Comparison of ENCODE assay signal across 13 mouse cellular contexts in the genomic region with DNA sequence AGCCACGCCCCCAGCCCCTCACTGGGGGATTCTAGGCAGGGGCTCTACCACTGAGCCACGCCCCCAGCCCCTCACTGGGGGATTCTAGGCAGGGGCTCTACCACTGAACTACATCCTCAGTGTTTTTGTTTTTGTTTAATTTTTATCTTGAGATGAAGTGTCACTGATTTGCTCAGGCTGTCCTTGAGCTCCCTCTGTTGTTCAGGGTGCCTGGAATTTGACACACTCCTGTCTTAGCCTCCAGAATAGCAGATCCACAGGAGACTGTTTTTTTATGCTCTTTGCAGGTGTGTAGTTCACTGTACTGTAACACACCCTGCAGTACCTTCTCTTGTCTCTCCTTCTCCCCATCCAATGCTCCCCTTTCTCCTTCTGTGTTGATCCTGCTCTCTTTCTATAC.
DNase-seq lines count a peak whose midpoint lies in the region; ATAC-seq and TF ChIP-seq lines count a peak whose summit lies in the region.
"Had no signal": no experiment of that assay in that cellular context is flagged by ENCODE, and none has a peak within 500 bp of the region (broad histone marks: within the 10 kb centered on the region; RNA-seq: fewer than 3 reads in every experiment).

No protein-coding gene starts in this region.

- no peak overlapping the region for H3K4me3 ChIP-seq in kidney, adult 2 months (ENCODE audit: insufficient read depth, low read depth, low read length)
- H3K4me3 ChIP-seq in kidney, embryonic 14.5 days (ENCODE audit: low read length): no peak overlapping the region
- H3K4me3 ChIP-seq in midbrain, postnatal 0 days (ENCODE audit: low read depth, low read length): no peak overlapping the region
- no peak overlapping the region for H3K4me3 ChIP-seq in midbrain, embryonic 15.5 days
- H3K4me3 ChIP-seq: midbrain, embryonic 13.5 days had no signal

- H3K9ac ChIP-seq in kidney, embryonic 14.5 days (ENCODE audit: low read depth, low read length): no peak overlapping the region
- no peak overlapping the region for H3K9ac ChIP-seq in midbrain, postnatal 0 days (replicated peaks; ENCODE audit: low read length, poor library complexity, severe bottlenecking)
- H3K9ac ChIP-seq in midbrain, embryonic 15.5 days: no peak overlapping the region
- H3K9ac ChIP-seq: midbrain, embryonic 13.5 days had no signal

- H3K36me3 ChIP-seq in kidney, adult 2 months (ENCODE audit: control insufficient read depth, insufficient read depth, low read length): no peaks in the 10 kb centered on the region
- no peaks in the 10 kb centered on the region for H3K36me3 ChIP-seq in kidney, embryonic 14.5 days (ENCODE audit: control insufficient read depth, insufficient read depth, low read length)
- H3K36me3 ChIP-seq in midbrain, postnatal 0 days (ENCODE audit: insufficient read depth, low read length): no peaks in the 10 kb centered on the region
- no peaks in the 10 kb centered on the region for H3K36me3 ChIP-seq in midbrain, embryonic 15.5 days (replicated peaks)
- H3K36me3 ChIP-seq: midbrain, embryonic 13.5 days had no signal

- H3K9me3 ChIP-seq in kidney, embryonic 14.5 days (ENCODE audit: control insufficient read depth, low read length): no peaks in the 10 kb centered on the region
- H3K9me3 ChIP-seq in midbrain, postnatal 0 days (ENCODE audit: low read length): no peaks in the 10 kb centered on the region
- H3K9me3 ChIP-seq in midbrain, embryonic 15.5 days: no peaks in the 10 kb centered on the region
- H3K9me3 ChIP-seq: midbrain, embryonic 13.5 days had no signal

- no peak for ATAC-seq in kidney, embryonic 14.5 days (ENCODE audit: low FRiP score, low TSS enrichment)
- ATAC-seq in midbrain, postnatal 0 days (ENCODE audit: low FRiP score): no peak
- ATAC-seq in midbrain, embryonic 15.5 days (replicated peaks): no peak
- ATAC-seq: forebrain, embryonic 16.5 days; inflammation-experienced regulatory T-cells, adult 6 months; lung, postnatal 0 days; midbrain, embryonic 13.5 days had no signal

- WGBS in kidney, adult 2 months: 92% methylated on average over 2 of the region's 2 CpGs
- 93% methylated on average over 2 of the region's 2 CpGs for WGBS in kidney, embryonic 14.5 days
- WGBS in midbrain, postnatal 0 days: 86% methylated on average over 2 of the region's 2 CpGs
- WGBS in midbrain, embryonic 15.5 days: 80% methylated on average over 2 of the region's 2 CpGs

- no peaks in the 10 kb centered on the region for H3K27me3 ChIP-seq in kidney, adult 2 months (replicated peaks; ENCODE audit: control insufficient read depth, insufficient read depth, low read length)
- H3K27me3 ChIP-seq in kidney, embryonic 14.5 days (ENCODE audit: control insufficient read depth, insufficient read depth, low read length): no peaks in the 10 kb centered on the region
- no peaks in the 10 kb centered on the region for H3K27me3 ChIP-seq in midbrain, postnatal 0 days (ENCODE audit: insufficient read depth, low read length)
- H3K27me3 ChIP-seq in midbrain, embryonic 15.5 days (replicated peaks): no peaks in the 10 kb centered on the region
- H3K27me3 ChIP-seq: midbrain, embryonic 13.5 days had no signal

- H3K4me2 ChIP-seq in kidney, embryonic 14.5 days (replicated peaks; ENCODE audit: low read depth, low read length): no peak overlapping the region
- H3K4me2 ChIP-seq in midbrain, postnatal 0 days (ENCODE audit: low read depth, low read length, poor library complexity, severe bottlenecking): no peak overlapping the region
- no peak overlapping the region for H3K4me2 ChIP-seq in midbrain, embryonic 15.5 days
- H3K4me2 ChIP-seq: midbrain, embryonic 13.5 days had no signal

- peak; percentile 42 for TF ChIP-seq CTCF in kidney, adult 2 months (conservative IDR thresholded peaks at IDR 0.05; ENCODE audit: insufficient read depth, insufficient read length, low read depth, low read length)
- 0 out of 2 replicates have a peak, but pooled peaks have one; percentile 3 for TF ChIP-seq CTCF in midbrain, postnatal 0 days (IDR thresholded peaks at IDR 0.05)

- no peaks in the 10 kb centered on the region for H3K4me1 ChIP-seq in kidney, adult 2 months (ENCODE audit: control insufficient read depth, insufficient read depth, low read length)
- H3K4me1 ChIP-seq in kidney, embryonic 14.5 days (ENCODE audit: control insufficient read depth, insufficient read depth, low read length): 0 out of 2 replicates have a peak, but pooled peaks cover 2% of the 10 kb centered on the region
- H3K4me1 ChIP-seq in midbrain, postnatal 0 days (ENCODE audit: insufficient read depth, low read length): 0 out of 2 replicates have a peak, but pooled peaks cover 2% of the 10 kb centered on the region
- H3K4me1 ChIP-seq in midbrain, embryonic 15.5 days: peaks cover 4% of the 10 kb centered on the region; the same call in 1 of the 2 replicates

- H3K27ac ChIP-seq in kidney, adult 2 months (ENCODE audit: insufficient read depth, low read depth, low read length): no peak overlapping the region
- H3K27ac ChIP-seq in kidney, embryonic 14.5 days (ENCODE audit: low read depth, low read length): no peak overlapping the region
- no peak overlapping the region for H3K27ac ChIP-seq in midbrain, postnatal 0 days (ENCODE audit: low read depth, low read length)
- no peak overlapping the region for H3K27ac ChIP-seq in midbrain, embryonic 15.5 days
- H3K27ac ChIP-seq: midbrain, embryonic 13.5 days had no signal

- no peak for DNase-seq in kidney, adult 2 months
- no peak for DNase-seq in midbrain, postnatal 0 days (ENCODE audit: low spot score)
- DNase-seq in T-cell, adult 2 months (ENCODE audit: low spot score): peak; percentile 9
- DNase-seq in thymus, postnatal 14 days: peak; percentile 23
- DNase-seq in frontal cortex, postnatal 25 days (ENCODE audit: low spot score in 2 of 2): no peak
- DNase-seq: heart, postnatal 10 days; right cerebral cortex, postnatal 4 days had no signal

- no peak for TF ChIP-seq POLR2A in kidney, adult 2 months (IDR thresholded peaks at IDR 0.05; ENCODE audit: low read depth, low read length)

Comparison
In these comparisons a context has a peak if more than half of its experiments do, and no peak if none do; other contexts are left out.
1. DNase-seq: peak in T-cell, adult 2 months (single experiment) and thymus, postnatal 14 days (single experiment); none in kidney, adult 2 months (single experiment), midbrain, postnatal 0 days (single experiment) and frontal cortex, postnatal 25 days (0 of 2).